Mouse (Mus musculus) hindbrain, embryonic 10.5 days (tissue): ENCODE data around the gene Ddx41. TPM values are rescaled to one million over a fixed set of nuclear protein-coding genes. Genes with fewer than 3 reads are reported as not detected.
A peak's percentile ranks its signal among the peaks of the same experiment; 100 is the strongest.

Experiments
- DNase-seq: peaks from one replicate; pipeline ENCODE4 v3.0.0-alpha.2; 2017; ENCODE audit warnings: low spot score
- H3K27ac ChIP-seq: fragments of 300-500 bp; sonication (generic); 2 replicates; pipeline ENCODE4 v1.5.1; 2016; ENCODE audit warnings: mild to moderate bottlenecking, moderate library complexity
- H3K27me3 ChIP-seq: fragments of 300-500 bp; sonication (generic); 2 replicates; pipeline ENCODE4 v1.6.1; 2016; ENCODE audit warnings: mild to moderate bottlenecking; ENCODE audit not compliant: poor library complexity, insufficient read depth, severe bottlenecking
- H3K36me3 ChIP-seq: fragments of 300-500 bp; sonication (generic); 2 replicates; pipeline ENCODE4 v1.6.1; 2016; ENCODE audit warnings: mild to moderate bottlenecking, moderate library complexity
- H3K4me1 ChIP-seq: fragments of 300-500 bp; sonication (generic); replicated peaks from 2 replicates; pipeline ENCODE4 v1.6.1; 2016; ENCODE audit warnings: mild to moderate bottlenecking
- H3K4me3 ChIP-seq: fragments of 300-500 bp; sonication (generic); 2 replicates; pipeline ENCODE4 v1.5.1; 2016; ENCODE audit warnings: mild to moderate bottlenecking, moderate library complexity
- H3K9me3 ChIP-seq: fragments of 300-500 bp; sonication (generic); 2 replicates; pipeline ENCODE4 v1.6.1; 2016; ENCODE audit warnings: mild to moderate bottlenecking, moderate library complexity
- WGBS: fragments of 180-500 bp; shearing (Covaris S2); methylation state at CpG from one replicate; pipeline ENCODE4 v1.1.7; 2016; 5-methylcytosine and 5-hydroxymethylcytosine counted together
- polyA plus RNA-seq: library from polyadenylated mRNA; unstranded; fragments of >200 nt; fragmentation: Nextera tagmentation; extraction: Ambion mirVana; gene quantifications from 2 replicates; pipeline ENCODE4 v1.2.1, GENCODE M21; 2016

Ddx41 gene
- polyA plus RNA-seq, 1 experiment from 2014 or later = 85.2 TPM

DNA sequence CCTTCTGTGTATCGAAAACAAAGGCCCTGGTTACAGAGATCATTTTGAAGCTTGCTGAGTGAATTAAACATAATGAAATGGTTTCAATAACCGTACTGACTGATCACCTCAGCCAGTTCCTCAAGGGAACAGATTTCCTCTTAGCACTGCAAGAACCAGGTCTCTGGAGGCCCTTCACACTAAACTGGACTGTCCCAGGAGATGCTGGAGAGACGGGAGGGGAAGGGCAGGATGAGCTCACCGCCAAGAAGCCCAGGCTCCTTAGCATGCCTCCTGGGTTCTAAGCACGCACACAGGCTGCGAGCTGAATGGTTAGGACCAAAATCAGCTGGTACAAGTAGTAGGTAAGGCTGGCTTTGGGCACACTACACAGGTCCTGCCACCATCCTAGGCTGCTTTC, 30.5 kb upstream of the Ddx41 start:
- 94% methylated on average over 6 of the region's 6 CpGs for WGBS
- no peaks in the 10 kb centered on the region for H3K27me3 ChIP-seq
- peaks cover 69% of the 10 kb centered on the region for H3K36me3 ChIP-seq
- no peaks in the 10 kb centered on the region for H3K9me3 ChIP-seq
- no peak overlapping the region for H3K27ac ChIP-seq
- H3K4me3 ChIP-seq = no peak overlapping the region
- H3K4me1 ChIP-seq = peaks cover 24% of the 10 kb centered on the region
- DNase-seq = no peak

DNA sequence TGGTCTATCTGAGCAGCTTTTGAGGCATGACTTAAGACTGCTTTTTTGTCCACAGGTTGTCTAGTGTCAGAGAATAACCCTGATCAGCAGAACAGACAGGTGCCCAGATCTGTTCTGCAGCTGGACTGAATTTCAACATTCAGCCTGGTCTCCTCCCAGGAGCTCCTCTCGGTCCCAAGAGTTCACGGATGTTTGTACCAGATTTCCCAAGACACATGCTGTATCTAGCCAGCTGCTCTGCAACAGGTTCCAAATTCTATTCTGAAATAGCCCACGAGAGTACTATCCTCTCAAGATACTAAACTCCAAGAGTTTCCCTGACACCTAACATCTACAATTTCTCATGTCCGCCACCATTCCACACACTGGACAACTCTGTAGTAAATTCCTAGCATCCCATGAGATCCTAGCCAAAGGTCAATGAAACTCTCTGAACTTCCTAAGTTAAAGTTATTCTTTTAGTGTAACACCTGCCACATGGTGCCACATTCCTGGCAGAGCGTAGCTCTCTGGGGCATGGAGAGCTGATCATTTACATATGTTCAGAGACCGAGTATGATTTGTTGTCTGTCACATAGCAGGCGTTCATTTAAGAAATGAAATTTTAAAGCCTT, 26.9 kb upstream of the Ddx41 start:
- Histone ChIP-seq H3K27me3 (no peaks in the 10 kb centered on the region), H3K9me3 (no peaks in the 10 kb centered on the region), H3K4me3 (no peak overlapping the region), H3K4me1 (no peaks in the 10 kb centered on the region), H3K27ac (no peak overlapping the region), H3K36me3 (peaks cover 79% of the 10 kb centered on the region)
- WGBS = 82% methylated on average over 7 of the region's 7 CpGs
- no peak for DNase-seq

DNA sequence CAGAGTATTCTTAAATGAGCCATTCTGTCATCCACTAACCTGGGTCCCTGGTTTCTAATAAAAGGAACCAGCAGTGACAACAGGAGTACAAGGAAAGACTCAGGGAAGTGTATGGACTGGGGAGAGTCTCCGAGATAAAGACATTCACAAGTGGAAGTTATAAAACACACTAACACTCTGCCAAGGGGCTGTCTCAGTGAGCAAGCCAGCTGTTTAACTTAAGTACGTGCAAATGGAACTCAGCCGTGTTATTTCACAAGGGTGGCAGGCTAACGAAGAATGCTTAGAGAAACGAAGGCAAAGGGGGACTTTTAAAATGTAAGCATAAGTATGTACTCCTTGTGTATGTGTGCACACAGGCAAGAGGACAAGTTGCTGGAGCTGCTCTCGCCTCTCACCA, 21.0 kb upstream of the Ddx41 start:
- H3K27ac ChIP-seq = no peak overlapping the region
- DNase-seq = no peak
- H3K27me3 ChIP-seq = no peaks in the 10 kb centered on the region
- H3K9me3 ChIP-seq = no peaks in the 10 kb centered on the region
- no peaks in the 10 kb centered on the region for H3K4me1 ChIP-seq
- H3K4me3 ChIP-seq = no peak overlapping the region
- 93% methylated on average over 6 of the region's 6 CpGs for WGBS
- peaks cover 76% of the 10 kb centered on the region for H3K36me3 ChIP-seq

DNA sequence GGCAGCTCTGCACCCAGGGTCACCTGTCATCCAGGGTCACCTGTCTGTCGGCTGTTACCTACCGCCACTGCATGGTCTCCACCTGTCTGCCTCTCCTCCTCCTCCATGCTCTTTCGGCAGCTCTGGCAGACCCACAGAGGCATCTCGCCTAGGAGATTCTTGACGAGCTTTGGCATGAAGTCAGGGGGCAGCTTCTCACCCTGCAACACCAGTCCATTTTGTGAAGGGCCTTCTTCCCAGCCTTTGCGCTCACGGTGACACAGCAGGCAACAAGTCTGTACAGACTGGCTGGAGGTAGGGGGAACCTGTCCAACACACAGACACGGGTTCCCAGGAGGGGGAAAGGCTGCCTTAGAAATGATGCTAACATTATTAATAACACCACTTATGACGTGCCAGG, 19.5 kb upstream of the Ddx41 start:
- Histone ChIP-seq H3K36me3 (peaks cover 85% of the 10 kb centered on the region), H3K27me3 (no peaks in the 10 kb centered on the region), H3K27ac (no peak overlapping the region), H3K4me3 (no peak overlapping the region), H3K9me3 (no peaks in the 10 kb centered on the region), H3K4me1 (no peaks in the 10 kb centered on the region)
- WGBS = 91% methylated on average over 9 of the region's 9 CpGs
- no peak for DNase-seq

DNA sequence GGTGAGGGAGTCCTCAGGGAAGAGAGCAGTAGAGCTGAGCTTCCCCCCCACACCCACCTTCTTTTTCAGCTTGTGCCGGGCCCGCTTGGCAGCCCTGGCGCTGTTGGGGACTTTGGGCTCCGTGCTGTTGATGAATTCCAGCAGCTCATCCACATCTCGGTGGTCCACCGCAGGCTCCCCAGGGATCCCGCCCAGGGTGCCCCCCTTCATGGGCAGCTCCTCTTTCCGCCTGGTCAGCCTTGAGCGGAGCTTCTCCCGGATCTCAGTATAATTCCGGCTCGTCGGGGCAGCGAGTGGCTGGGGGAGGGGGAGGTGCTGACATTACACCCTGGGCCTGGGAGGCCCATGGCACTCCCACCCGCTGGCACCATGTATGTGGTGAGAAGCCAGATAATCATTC, 12.6 kb upstream of the Ddx41 start:
- H3K9me3 ChIP-seq = no peaks in the 10 kb centered on the region
- WGBS = 88% methylated on average over 15 of the region's 15 CpGs
- no peak for DNase-seq
- H3K27me3 ChIP-seq = no peaks in the 10 kb centered on the region
- no peak overlapping the region for H3K27ac ChIP-seq
- H3K4me1 ChIP-seq = no peaks in the 10 kb centered on the region
- H3K36me3 ChIP-seq = peaks cover 100% of the 10 kb centered on the region
- H3K4me3 ChIP-seq = no peak overlapping the region

DNA sequence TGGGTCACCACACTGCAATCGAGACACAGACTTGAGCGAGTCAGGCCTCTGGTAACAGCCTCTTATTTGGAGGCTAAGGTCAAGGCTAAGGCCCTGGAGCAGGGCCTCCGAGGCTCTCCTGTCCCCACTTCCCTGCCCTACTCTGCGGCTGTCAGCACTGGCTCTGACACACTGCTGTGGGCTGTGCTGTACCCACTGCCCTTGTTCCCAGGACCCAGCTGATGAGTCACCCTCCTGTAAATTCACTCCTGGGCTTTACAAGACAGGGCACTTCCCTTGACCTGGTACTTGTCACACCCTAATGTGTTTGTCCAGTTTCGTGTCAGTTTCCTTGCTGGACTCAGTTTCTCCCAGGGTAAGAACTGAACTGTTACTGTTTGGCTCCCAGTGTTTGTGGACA, 12.0 kb upstream of the Ddx41 start:
- Histone ChIP-seq H3K9me3 (no peaks in the 10 kb centered on the region), H3K36me3 (peaks cover 100% of the 10 kb centered on the region), H3K27me3 (no peaks in the 10 kb centered on the region), H3K4me1 (no peaks in the 10 kb centered on the region), H3K27ac (no peak overlapping the region), H3K4me3 (no peak overlapping the region)
- no peak for DNase-seq
- WGBS = 92% methylated on average over 5 of the region's 5 CpGs

DNA sequence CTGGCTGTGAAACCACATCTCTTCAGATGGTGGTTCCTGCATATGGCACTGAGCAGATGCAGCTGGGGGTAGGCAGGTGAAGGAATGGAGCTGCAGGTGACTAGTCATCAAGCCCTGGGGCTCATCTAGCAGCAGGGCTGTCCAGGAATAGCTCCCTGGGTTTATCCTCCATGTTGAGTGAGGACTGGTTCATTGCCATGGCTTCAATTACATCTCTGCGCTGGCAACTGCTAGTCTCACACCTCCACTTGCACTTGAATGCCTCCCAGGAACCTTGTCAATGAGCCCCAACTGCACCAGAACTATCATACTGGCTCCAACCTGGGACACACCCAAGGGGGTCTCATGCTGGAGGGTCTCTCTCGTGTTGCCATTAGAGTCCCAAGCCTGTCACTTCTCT, 11.5 kb upstream of the Ddx41 start:
- Histone ChIP-seq H3K4me1 (no peaks in the 10 kb centered on the region), H3K36me3 (peaks cover 100% of the 10 kb centered on the region), H3K4me3 (no peak overlapping the region), H3K27me3 (no peaks in the 10 kb centered on the region), H3K9me3 (no peaks in the 10 kb centered on the region), H3K27ac (no peak overlapping the region)
- WGBS = 88% methylated on average over 2 of the region's 2 CpGs
- DNase-seq = no peak

DNA sequence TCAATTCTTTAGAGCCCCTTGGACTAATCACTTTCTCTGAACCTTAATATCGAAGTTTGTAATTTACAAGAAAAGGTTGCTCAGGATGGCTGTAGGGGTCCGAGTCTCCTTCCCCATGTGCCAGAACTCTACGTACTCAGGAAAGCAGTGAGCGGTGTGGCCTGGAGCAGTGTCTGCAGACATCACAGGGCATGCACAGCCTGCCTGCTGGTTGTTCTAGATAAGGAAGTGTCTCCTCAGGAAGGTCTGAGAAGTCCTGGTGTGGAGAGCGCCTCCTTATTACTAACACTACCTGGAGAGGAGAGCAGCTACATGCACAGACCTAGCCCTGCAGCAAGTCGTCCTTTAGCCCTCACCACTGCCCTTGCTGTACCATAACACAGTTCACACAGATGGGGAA, 8.3 kb upstream of the Ddx41 start:
- Histone ChIP-seq H3K27ac (no peak overlapping the region), H3K27me3 (no peaks in the 10 kb centered on the region), H3K4me3 (no peak overlapping the region), H3K9me3 (no peaks in the 10 kb centered on the region), H3K4me1 (no peaks in the 10 kb centered on the region), H3K36me3 (peaks cover 100% of the 10 kb centered on the region)
- WGBS = 92% methylated on average over 6 of the region's 6 CpGs
- DNase-seq = no peak

DNA sequence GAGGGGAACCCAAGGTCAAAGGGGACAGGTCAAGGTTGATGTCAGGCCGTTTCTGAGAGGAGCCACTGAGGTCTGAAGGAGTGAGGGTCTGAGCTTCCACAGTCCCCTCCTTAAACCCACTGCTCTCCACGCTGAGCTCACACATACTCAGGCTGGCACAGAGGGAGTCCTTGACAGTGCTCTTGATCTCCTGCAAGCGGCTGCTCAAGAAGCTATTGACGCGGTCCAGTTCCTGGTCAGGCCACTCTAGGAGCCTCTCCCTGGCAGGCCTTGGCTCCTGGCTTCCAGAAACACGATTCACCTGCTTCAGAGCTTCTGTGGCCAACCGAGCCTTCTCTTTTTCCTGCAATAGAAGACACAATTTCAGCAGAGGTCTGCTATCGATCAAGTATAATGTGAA, 7.0 kb upstream of the Ddx41 start:
- no peaks in the 10 kb centered on the region for H3K4me1 ChIP-seq
- no peaks in the 10 kb centered on the region for H3K27me3 ChIP-seq
- no peaks in the 10 kb centered on the region for H3K9me3 ChIP-seq
- DNase-seq = no peak
- H3K27ac ChIP-seq = no peak overlapping the region
- H3K36me3 ChIP-seq = peaks cover 100% of the 10 kb centered on the region
- H3K4me3 ChIP-seq = no peak overlapping the region
- 93% methylated on average over 8 of the region's 8 CpGs for WGBS

DNA sequence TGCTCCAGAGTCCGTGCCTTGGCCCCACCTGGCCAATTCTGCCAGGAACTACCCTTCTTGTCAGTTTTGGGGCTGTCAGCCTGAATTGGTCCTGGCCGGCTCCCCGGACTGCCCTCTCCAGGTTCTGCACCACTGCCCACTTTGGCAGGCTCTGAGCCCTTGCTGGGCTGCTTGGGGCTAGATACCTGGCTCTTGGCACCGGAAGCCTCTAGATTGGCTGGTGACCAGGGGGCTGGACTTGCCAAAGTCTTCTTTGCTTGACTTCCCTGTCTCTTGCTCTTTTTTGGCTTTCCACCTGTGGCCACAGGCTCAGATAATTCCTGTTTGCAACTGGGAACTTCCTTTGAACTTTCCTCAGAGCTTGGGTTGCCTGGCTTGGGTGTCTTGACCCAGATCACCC, 6.4 kb upstream of the Ddx41 start:
- Histone ChIP-seq H3K4me3 (no peak overlapping the region), H3K36me3 (peaks cover 98% of the 10 kb centered on the region), H3K4me1 (no peaks in the 10 kb centered on the region), H3K27ac (no peak overlapping the region), H3K27me3 (no peaks in the 10 kb centered on the region), H3K9me3 (no peaks in the 10 kb centered on the region)
- DNase-seq = no peak
- WGBS = 96% methylated on average over 4 of the region's 4 CpGs

DNA sequence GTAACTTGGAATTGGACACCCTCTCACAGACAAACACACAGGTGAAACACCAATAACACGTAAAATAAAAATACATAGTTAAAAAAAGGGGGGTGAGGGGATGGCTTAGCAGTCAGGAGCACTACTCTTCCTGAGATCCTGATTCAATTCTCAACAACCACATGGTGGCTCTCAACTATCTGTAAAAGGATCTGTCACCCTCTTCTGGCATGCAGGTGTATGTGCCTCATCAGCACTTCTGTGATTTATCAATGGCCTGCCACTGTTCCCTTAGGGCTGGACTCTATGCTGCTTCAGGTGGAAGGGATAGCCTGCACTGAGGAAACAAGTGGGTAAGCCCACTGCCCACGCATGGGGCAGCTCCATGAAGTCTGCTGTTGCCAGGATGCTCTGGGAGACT, 4.5 kb upstream of the Ddx41 start:
- H3K4me3 ChIP-seq = no peak overlapping the region
- H3K27ac ChIP-seq = no peak overlapping the region
- H3K27me3 ChIP-seq = no peaks in the 10 kb centered on the region
- no peak for DNase-seq
- H3K9me3 ChIP-seq = no peaks in the 10 kb centered on the region
- peaks cover 6% of the 10 kb centered on the region for H3K4me1 ChIP-seq
- peaks cover 82% of the 10 kb centered on the region for H3K36me3 ChIP-seq
- WGBS = 87% methylated on average over 2 of the region's 2 CpGs

DNA sequence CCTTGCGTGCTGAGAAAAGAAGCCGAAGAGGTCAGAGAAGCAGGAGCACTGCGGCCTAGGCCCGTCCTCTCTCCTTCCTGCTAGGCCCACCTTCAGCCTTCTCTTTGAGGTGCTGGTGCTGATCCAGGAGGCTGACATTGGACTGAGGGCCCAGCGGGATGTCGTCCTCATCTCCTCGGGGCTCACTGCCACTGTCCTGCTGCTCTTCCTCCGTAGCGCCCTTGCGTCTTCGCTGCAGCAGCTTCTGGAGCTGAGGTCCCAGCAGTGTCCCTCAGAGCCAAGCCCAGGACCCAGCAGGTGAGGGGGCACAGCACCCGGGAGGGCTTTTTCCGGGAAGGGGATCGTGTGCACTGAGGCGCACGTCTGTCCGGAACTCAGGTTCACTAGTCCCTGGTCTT, 663 bp downstream of the Ddx41 start:
- no peak for DNase-seq
- Histone ChIP-seq H3K27me3 (no peaks in the 10 kb centered on the region), H3K36me3 (peaks cover 78% of the 10 kb centered on the region), H3K4me3 (peak overlapping the region; percentile 63), H3K27ac (peak overlapping the region; percentile 92), H3K4me1 (peaks cover 17% of the 10 kb centered on the region), H3K9me3 (no peaks in the 10 kb centered on the region)
- WGBS = 15% methylated on average over 17 of the region's 17 CpGs

DNA sequence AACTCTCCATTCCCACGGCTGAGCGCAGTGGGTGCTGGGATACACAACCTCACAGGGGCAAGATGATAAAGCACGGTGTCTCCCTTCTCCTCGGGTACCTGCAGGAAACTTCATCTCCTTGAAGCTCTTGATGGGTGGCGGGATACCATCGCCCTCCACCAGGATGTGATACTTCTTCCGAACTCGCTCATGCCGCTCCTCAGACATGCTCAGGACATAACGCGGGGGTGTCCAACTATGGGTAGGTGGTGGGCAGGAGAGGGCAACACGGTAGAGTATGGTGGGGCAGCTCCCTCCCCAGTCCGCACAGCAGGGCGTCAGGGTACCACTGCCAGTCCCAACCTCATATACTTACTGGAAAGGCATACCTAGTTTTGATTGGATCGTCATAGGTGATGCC, 1.3 kb downstream of the Ddx41 start:
- peak overlapping the region; percentile 63 for H3K4me3 ChIP-seq
- H3K27me3 ChIP-seq = no peaks in the 10 kb centered on the region
- H3K9me3 ChIP-seq = no peaks in the 10 kb centered on the region
- H3K36me3 ChIP-seq = peaks cover 78% of the 10 kb centered on the region
- 92% methylated on average over 15 of the region's 15 CpGs for WGBS
- DNase-seq = no peak
- H3K27ac ChIP-seq = no peak overlapping the region; the same call in 1 of the 2 replicates
- H3K4me1 ChIP-seq = peaks cover 17% of the 10 kb centered on the region
